Mouse (Mus musculus) left cerebral cortex, postnatal 4 days (tissue): ENCODE measurements around the gene Apc2. TPM values are rescaled to one million over a fixed set of nuclear protein-coding genes. Genes with fewer than 3 reads are reported as not detected.
"Not testable (repeated sequence)": the region's sequence is repeated elsewhere in the genome, so short reads cannot be mapped to it uniquely, and the experiment has no call there.

Source experiments
- DNase-seq: peaks from one replicate; pipeline ENCODE4 v3.0.0-alpha.2; 2022
- intact Hi-C: fragments of 180-260 bp; cut with DNase I; formaldehyde crosslinking; loops from one replicate; pipeline ENCODE4 v1.15.1; 2025
- total RNA-seq, 2 experiments: library from RNA; stranded (reverse); gene quantifications; 2 replicates each; pipeline ENCODE4 v1.2.3; 2021

The Apc2 gene
- total RNA-seq: 100 to 1,000 TPM; 398 to 400 TPM

- intact Hi-C loops: no loop called here
- peak; percentile 84 for DNase-seq
These were observed at the start of gene Apc2 for GRCm38 (mm10) chr10:80295618-80296425. Gene Apc2 (plus strand): TSS chr10:80295977.

- intact Hi-C loops: no loop called here
- no peak for DNase-seq
These were observed 47.9 kb upstream of the Apc2 start for GRCm38 (mm10) chr10:80247849-80248248.

GRCm38 (mm10) chr10:80248437-80248836 lies 47.3 kb upstream of the Apc2 start:
- DNase-seq, intact Hi-C loops: not testable (repeated sequence)

GRCm38 (mm10) chr10:80248971-80249640 lies 46.7 kb upstream of the Apc2 start, which contains the start of gene Ndufs7:
Gene Ndufs7 (plus strand): TSS chr10:80249121.
- peak; percentile 92 for DNase-seq
- intact Hi-C loops: no loop called here

- intact Hi-C loops: no loop called here
These were observed 45.7 kb upstream of the Apc2 start for GRCm38 (mm10) chr10:80250059-80250458.

GRCm38 (mm10) chr10:80250573-80250972 lies 45.2 kb upstream of the Apc2 start:
- intact Hi-C loops: no loop called here

More at GRCm38 (mm10) chr10:80250059-80250458, 45.7 kb upstream of the Apc2 start:
- no peak for DNase-seq

GRCm38 (mm10) chr10:80252011-80252410 lies 43.8 kb upstream of the Apc2 start:
- intact Hi-C loops: no loop called here
- no peak for DNase-seq

More at GRCm38 (mm10) chr10:80250573-80250972, 45.2 kb upstream of the Apc2 start:
- no peak for DNase-seq

- no peak for DNase-seq
- intact Hi-C loops: no loop called here
These were observed 43.1 kb upstream of the Apc2 start for GRCm38 (mm10) chr10:80252493-80253274.

GRCm38 (mm10) chr10:80253551-80253950 lies 42.2 kb upstream of the Apc2 start:
- intact Hi-C loops: no loop called here
- DNase-seq: no peak

GRCm38 (mm10) chr10:80254331-80255297 lies 41.2 kb upstream of the Apc2 start:
- intact Hi-C loops: no loop called here
- DNase-seq: no peak

GRCm38 (mm10) chr10:80255881-80256535 lies 39.8 kb upstream of the Apc2 start:
- intact Hi-C loops: no loop called here
- peak; percentile 87 for DNase-seq

GRCm38 (mm10) chr10:80257936-80258335 lies 37.8 kb upstream of the Apc2 start:
- DNase-seq: no peak
- intact Hi-C loops: no loop called here

- intact Hi-C loops: no loop called here
These were observed 36.9 kb upstream of the Apc2 start for GRCm38 (mm10) chr10:80258752-80259462.

GRCm38 (mm10) chr10:80259463-80259805 lies 36.3 kb upstream of the Apc2 start:
- intact Hi-C loops: no loop called here
- no peak for DNase-seq

More at GRCm38 (mm10) chr10:80258752-80259462, 36.9 kb upstream of the Apc2 start:
- DNase-seq: no peak

GRCm38 (mm10) chr10:80259861-80260641 lies 35.7 kb upstream of the Apc2 start:
- peak; percentile 95 for DNase-seq
- intact Hi-C loops: no loop called here

GRCm38 (mm10) chr10:80260642-80261584 lies 34.9 kb upstream of the Apc2 start, which contains the start of the genes Gamt and Dazap1:
Gene Gamt (minus strand): TSS chr10:80261012.
Gene Dazap1 (plus strand): TSS chr10:80261486.
- peak; percentile 99 for DNase-seq
- intact Hi-C loops: no loop called here

- DNase-seq: peak; percentile 97
- intact Hi-C loops: no loop called here
These were observed 34.2 kb upstream of the Apc2 start for GRCm38 (mm10) chr10:80261585-80261968.
